Comparison of ENCODE assay signal across 8 mouse cellular contexts in genomic region chr6:119479343-119479875, GRCm38 (mm10). TPM values are rescaled to one million over a fixed set of nuclear protein-coding genes. Genes with fewer than 3 reads are reported as not detected.
DNase-seq lines count a peak whose midpoint lies in the region; ATAC-seq and TF ChIP-seq lines count a peak whose summit lies in the region.

Gene Fbxl14, plus strand, starts transcription at chr6:119479668.

- H3K36me3 ChIP-seq in forebrain, embryonic 12.5 days (replicated peaks): peaks cover 14% of the 10 kb centered on the region

- H3K4me2 ChIP-seq in forebrain, embryonic 12.5 days: peak within 1 kb of the TSS; percentile 99

- 7% methylated on average over 85 of the region's 101 CpGs for WGBS in cerebellum, adult 2 months
- WGBS in forebrain, embryonic 12.5 days: 0% methylated on average over 19 of the region's 101 CpGs

- H3K27me3 ChIP-seq in cerebellum, adult 2 months (ENCODE audit: control insufficient read depth, insufficient read depth, low read length): no peaks in the 10 kb centered on the region
- no peaks in the 10 kb centered on the region for H3K27me3 ChIP-seq in forebrain, embryonic 12.5 days

- ATAC-seq in forebrain, embryonic 12.5 days (ENCODE audit: low FRiP score): peak; percentile 85
- peak; percentile 45 for ATAC-seq in megakaryocyte, adult 5-6 weeks (ENCODE audit: poor library complexity, severe bottlenecking)

- TF ChIP-seq CTCF in cerebellum, adult 2 months (IDR thresholded peaks at IDR 0.05; ENCODE audit: borderline replicate concordance, insufficient read depth, low read depth, low read length): no peak

- H3K9me3 ChIP-seq in forebrain, embryonic 12.5 days: no peaks in the 10 kb centered on the region

- peak in 1 of 2 experiments; percentile 68 for DNase-seq in cerebellum, adult 2 months
- no peak for DNase-seq in cerebellum, postnatal 14 days
- peak; percentile 67 for DNase-seq in R1 (ENCODE audit: low read depth, low spot score)
- DNase-seq in heart, postnatal 4 days: no peak
- DNase-seq in layer of hippocampus, postnatal 25 days (ENCODE audit: extremely low spot score in 1 of 2, low spot score in 1 of 2): no peak
- peak; percentile 75 for DNase-seq in thymus, postnatal 25 days

- peaks cover 7% of the 10 kb centered on the region for H3K4me1 ChIP-seq in cerebellum, adult 2 months (ENCODE audit: control insufficient read depth, insufficient read depth, low read length)
- H3K4me1 ChIP-seq in forebrain, embryonic 12.5 days: peaks cover 40% of the 10 kb centered on the region

- H3K4me3 ChIP-seq in cerebellum, adult 2 months (replicated peaks; ENCODE audit: insufficient read depth, low read depth, low read length): peak within 1 kb of the TSS; percentile 87
- peak within 1 kb of the TSS; percentile 88 for H3K4me3 ChIP-seq in forebrain, embryonic 12.5 days (replicated peaks)

- peak within 1 kb of the TSS; percentile 92 for H3K9ac ChIP-seq in forebrain, embryonic 12.5 days

- peak within 1 kb of the TSS; percentile 100 for H3K27ac ChIP-seq in cerebellum, adult 2 months (ENCODE audit: insufficient read depth, low read length)
- peak within 1 kb of the TSS; percentile 99 for H3K27ac ChIP-seq in forebrain, embryonic 12.5 days

- no peak for TF ChIP-seq POLR2A in cerebellum, adult 2 months (IDR thresholded peaks at IDR 0.05; ENCODE audit: borderline replicate concordance, insufficient read depth, low read length)

RNA-seq across cellular contexts. Expression of gene Fbxl14, which starts in this region (rescaled TPM):
- 34.1 TPM in 2 replicates for polyA plus RNA-seq in cerebellum, adult 2 months (2012; rRNA removed)
- polyA plus RNA-seq in forebrain, embryonic 12.5 days (2016; fragmentation: Nextera tagmentation; extraction: Ambion mirVana): 5.1 and 5.2 TPM in 2 replicates
- 10 to 100 TPM; 22.6 to 23.1 TPM for total RNA-seq in heart, postnatal 4 days (2021)
- 10 to 100 TPM; 31.1 to 32.6 TPM for total RNA-seq in layer of hippocampus, postnatal 25 days (2021)
- 38.4 and 40.4 TPM in 2 replicates for total RNA-seq in megakaryocyte, adult 5-6 weeks (2015)
- total RNA-seq in megakaryocyte, adult 5-6 weeks (2017): 40.1 and 42.2 TPM in 2 replicates

Comparison
In these comparisons a context has a peak if more than half of its experiments do, and no peak if none do; other contexts are left out.
1. DNase-seq: peak in R1 (single experiment) and thymus, postnatal 25 days (single experiment); none in cerebellum, postnatal 14 days (0 of 2), heart, postnatal 4 days (single experiment) and layer of hippocampus, postnatal 25 days (0 of 2).